Mouse (Mus musculus) CH12.LX (cell line): ENCODE results near the gene Amn.

Experiments used
- CTCF ChIP-seq, 2 experiments: IDR thresholded peaks in 1 of 2; conservative IDR thresholded peaks in 1 of 2; 2 replicates each; pipeline ENCODE4 v1.5.1; 2011 to 2012; ENCODE audit warnings: low read depth in 2 of 2, low read length in 2 of 2, improper control_type of control experiment in 1 of 2, inconsistent platforms in 1 of 2, mild to moderate bottlenecking in 1 of 2, moderate library complexity in 1 of 2
- ZMIZ1 ChIP-seq: IDR thresholded peaks from 2 replicates; pipeline ENCODE4 v1.6.1; 2012; ENCODE audit warnings: low read depth, mild to moderate bottlenecking, inconsistent platforms, low read length, improper control_type of control experiment

- TF ChIP-seq CTCF (conservative IDR thresholded peaks at IDR 0.05 in 1 of 2, IDR thresholded peaks at IDR 0.05 in 1 of 2; ENCODE audit: low read depth in 2 of 2, low read length in 2 of 2), result no peak
- no peak for TF ChIP-seq ZMIZ1
These were observed 43.4 kb downstream of the Amn start for GRCm38 (mm10) chr12:111314273-111314672.
